Mouse (Mus musculus) lung, adult 2 months (tissue): ENCODE data around the gene Gm10570.

Source experiments
- CTCF ChIP-seq: fragments of 200-500 bp; IDR thresholded peaks from 2 replicates; pipeline ENCODE4 v1.5.1; 2011; ENCODE audit warnings: mild to moderate bottlenecking, low read length, control low read depth; ENCODE audit not compliant: insufficient read depth
- POLR2A ChIP-seq: fragments of 200-500 bp; IDR thresholded peaks from 2 replicates; pipeline ENCODE4 v1.6.1; 2011; ENCODE audit warnings: low read depth, mild to moderate bottlenecking, control low read depth, low read length, borderline replicate concordance; ENCODE audit errors: extremely low read depth

GRCm38 (mm10) chr4:130264131-130264530, 44.3 kb downstream of the Gm10570 start:
- no peak for TF ChIP-seq CTCF
- no peak for TF ChIP-seq POLR2A
